Mouse (Mus musculus): ENCODE measurements around the gene Pecam1. TPM values are rescaled to one million over a fixed set of nuclear protein-coding genes. Genes with fewer than 3 reads are reported as not detected.

The Pecam1 gene
- polyA plus RNA-seq, 1 experiment, result 24.3 TPM

- no peaks in the 10 kb centered on the region for H3K4me1 ChIP-seq (ENCODE audit: control insufficient read depth, insufficient read depth, low read length)
- TF ChIP-seq CTCF (IDR thresholded peaks at IDR 0.05; ENCODE audit: low read depth, low read length) (no peak), EP300 (IDR thresholded peaks at IDR 0.05; ENCODE audit: insufficient read depth, low read depth, low read length) (no peak), POLR2A (IDR thresholded peaks at IDR 0.05; ENCODE audit: insufficient read depth, low read length) (no peak)
- H3K27ac ChIP-seq (ENCODE audit: insufficient read depth, low read length), result peak overlapping the region; percentile 74
- peak overlapping the region; percentile 60 for H3K9ac ChIP-seq (ENCODE audit: low read depth, poor library complexity, severe bottlenecking)
- H3K9me3 ChIP-seq (replicated peaks; ENCODE audit: control insufficient read depth, insufficient read depth, low read length, poor library complexity, severe bottlenecking), result no peaks in the 10 kb centered on the region
- peak overlapping the region; percentile 83 for H3K4me3 ChIP-seq (ENCODE audit: low read depth, low read length)
- no peaks in the 10 kb centered on the region for H3K27me3 ChIP-seq (ENCODE audit: control insufficient read depth, insufficient read depth, low read length, poor library complexity, severe bottlenecking)
- no peaks in the 10 kb centered on the region for H3K36me3 ChIP-seq (ENCODE audit: control insufficient read depth, insufficient read depth, low read length, poor library complexity, severe bottlenecking)
Observed at GRCm38 (mm10) chr11:106613638-106614338, 136.6 kb downstream of the Pecam1 start.

GRCm38 (mm10) chr11:106612961-106613637, 137.3 kb downstream of the Pecam1 start, which contains the start of gene Tex2:
Tex2 (minus strand) TSS chr11:106613423.
- H3K9ac ChIP-seq (ENCODE audit: low read depth, poor library complexity, severe bottlenecking), result peak within 1 kb of the TSS; percentile 85
- TF ChIP-seq POLR2A (IDR thresholded peaks at IDR 0.05; ENCODE audit: insufficient read depth, low read length), result peak; percentile 36
- no peak for TF ChIP-seq CTCF (IDR thresholded peaks at IDR 0.05; ENCODE audit: low read depth, low read length)
- TF ChIP-seq EP300 (IDR thresholded peaks at IDR 0.05; ENCODE audit: insufficient read depth, low read depth, low read length), result peak; percentile 77; the same call in 1 of the 2 replicates
- H3K4me1 ChIP-seq (ENCODE audit: control insufficient read depth, insufficient read depth, low read length), result no peaks in the 10 kb centered on the region
- H3K27me3 ChIP-seq (ENCODE audit: control insufficient read depth, insufficient read depth, low read length, poor library complexity, severe bottlenecking), result no peaks in the 10 kb centered on the region
- no peaks in the 10 kb centered on the region for H3K9me3 ChIP-seq (replicated peaks; ENCODE audit: control insufficient read depth, insufficient read depth, low read length, poor library complexity, severe bottlenecking)
- no peaks in the 10 kb centered on the region for H3K36me3 ChIP-seq (ENCODE audit: control insufficient read depth, insufficient read depth, low read length, poor library complexity, severe bottlenecking)
- H3K4me3 ChIP-seq (ENCODE audit: low read depth, low read length), result peak within 1 kb of the TSS; percentile 94
- peak within 1 kb of the TSS; percentile 93 for H3K27ac ChIP-seq (ENCODE audit: insufficient read depth, low read length)

GRCm38 (mm10) chr11:106612209-106612960, 138.0 kb downstream of the Pecam1 start:
- Histone ChIP-seq H3K9ac (ENCODE audit: low read depth, poor library complexity, severe bottlenecking) (peak overlapping the region; percentile 85), H3K4me1 (ENCODE audit: control insufficient read depth, insufficient read depth, low read length) (peaks cover 1% of the 10 kb centered on the region), H3K27me3 (ENCODE audit: control insufficient read depth, insufficient read depth, low read length, poor library complexity, severe bottlenecking) (no peaks in the 10 kb centered on the region), H3K9me3 (replicated peaks; ENCODE audit: control insufficient read depth, insufficient read depth, low read length, poor library complexity, severe bottlenecking) (no peaks in the 10 kb centered on the region), H3K27ac (ENCODE audit: insufficient read depth, low read length) (no peak overlapping the region), H3K4me3 (ENCODE audit: low read depth, low read length) (peak overlapping the region; percentile 83), H3K36me3 (ENCODE audit: control insufficient read depth, insufficient read depth, low read length, poor library complexity, severe bottlenecking) (no peaks in the 10 kb centered on the region)
- TF ChIP-seq EP300 (IDR thresholded peaks at IDR 0.05; ENCODE audit: insufficient read depth, low read depth, low read length) (no peak), CTCF (IDR thresholded peaks at IDR 0.05; ENCODE audit: low read depth, low read length) (no peak), POLR2A (IDR thresholded peaks at IDR 0.05; ENCODE audit: insufficient read depth, low read length) (no peak)

GRCm38 (mm10) chr11:106609731-106610130, 140.7 kb downstream of the Pecam1 start:
- Histone ChIP-seq H3K27ac (ENCODE audit: insufficient read depth, low read length) (no peak overlapping the region; the same call in 1 of the 2 replicates), H3K9ac (ENCODE audit: low read depth, poor library complexity, severe bottlenecking) (no peak overlapping the region), H3K4me3 (ENCODE audit: low read depth, low read length) (no peak overlapping the region), H3K9me3 (replicated peaks; ENCODE audit: control insufficient read depth, insufficient read depth, low read length, poor library complexity, severe bottlenecking) (no peaks in the 10 kb centered on the region), H3K36me3 (ENCODE audit: control insufficient read depth, insufficient read depth, low read length, poor library complexity, severe bottlenecking) (no peaks in the 10 kb centered on the region), H3K4me1 (ENCODE audit: control insufficient read depth, insufficient read depth, low read length) (peaks cover 4% of the 10 kb centered on the region), H3K27me3 (ENCODE audit: control insufficient read depth, insufficient read depth, low read length, poor library complexity, severe bottlenecking) (no peaks in the 10 kb centered on the region)
- TF ChIP-seq CTCF (IDR thresholded peaks at IDR 0.05; ENCODE audit: low read depth, low read length) (no peak), EP300 (IDR thresholded peaks at IDR 0.05; ENCODE audit: insufficient read depth, low read depth, low read length) (no peak), POLR2A (IDR thresholded peaks at IDR 0.05; ENCODE audit: insufficient read depth, low read length) (no peak)

GRCm38 (mm10) chr11:106607316-106607715, 143.1 kb downstream of the Pecam1 start:
- no peaks in the 10 kb centered on the region for H3K27me3 ChIP-seq (ENCODE audit: control insufficient read depth, insufficient read depth, low read length, poor library complexity, severe bottlenecking)
- no peaks in the 10 kb centered on the region for H3K36me3 ChIP-seq (ENCODE audit: control insufficient read depth, insufficient read depth, low read length, poor library complexity, severe bottlenecking)
- peak overlapping the region; percentile 23; the same call in 1 of the 2 replicates for H3K27ac ChIP-seq (ENCODE audit: insufficient read depth, low read length)
- H3K4me1 ChIP-seq (ENCODE audit: control insufficient read depth, insufficient read depth, low read length), result peaks cover 4% of the 10 kb centered on the region
- TF ChIP-seq CTCF (IDR thresholded peaks at IDR 0.05; ENCODE audit: low read depth, low read length) (no peak), POLR2A (IDR thresholded peaks at IDR 0.05; ENCODE audit: insufficient read depth, low read length) (no peak), EP300 (IDR thresholded peaks at IDR 0.05; ENCODE audit: insufficient read depth, low read depth, low read length) (no peak)
- no peak overlapping the region for H3K9ac ChIP-seq (ENCODE audit: low read depth, poor library complexity, severe bottlenecking)
- H3K4me3 ChIP-seq (ENCODE audit: low read depth, low read length), result no peak overlapping the region
- no peaks in the 10 kb centered on the region for H3K9me3 ChIP-seq (replicated peaks; ENCODE audit: control insufficient read depth, insufficient read depth, low read length, poor library complexity, severe bottlenecking)
